Mouse (Mus musculus) G1E (cell line): Measurements from ENCODE around the gene Pde4d.

Source experiments
- CTCF ChIP-seq: IDR thresholded peaks from 2 replicates; pipeline ENCODE4 v1.5.1; 2012; ENCODE audit warnings: low read depth, low read length, inconsistent platforms, mixed read lengths
- GATA2 ChIP-seq: IDR thresholded peaks from 2 replicates; pipeline ENCODE4 v1.6.1; 2012; ENCODE audit warnings: low read depth, low read length, inconsistent platforms, borderline replicate concordance

- TF ChIP-seq CTCF (no peak), GATA2 (no peak)
These were observed 186.8 kb downstream of the Pde4d start for GRCm38 (mm10) chr13:108636526-108636925.
